Mouse (Mus musculus): ENCODE measurements around the gene Capns2. TPM values are rescaled to one million over a fixed set of nuclear protein-coding genes. Genes with fewer than 3 reads are reported as not detected.

The Capns2 gene
- total and polyA plus RNA-seq, 2 experiments from 2014 or later: 0.26 to 3.9 TPM

DNA sequence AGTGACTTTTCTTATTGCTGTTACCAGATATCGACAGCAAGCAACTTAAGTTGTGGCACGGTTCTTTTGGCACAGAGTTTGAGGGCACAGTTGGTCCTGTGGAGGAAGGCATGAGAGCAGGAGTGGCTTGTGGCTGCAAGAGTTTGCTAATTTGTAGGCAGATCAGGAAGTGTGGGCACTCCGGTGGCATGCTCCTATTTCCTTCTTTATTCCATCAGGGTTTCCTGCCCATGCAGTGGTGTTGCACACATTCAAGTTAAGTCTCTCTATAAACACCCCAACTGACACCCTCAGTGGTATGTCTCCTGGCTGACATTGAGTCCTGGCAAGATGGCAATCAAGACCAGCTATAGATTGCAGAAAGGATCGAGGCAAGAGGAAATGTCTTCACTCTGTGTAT, 47.9 kb downstream of the Capns2 start:
- no peak for ATAC-seq (ENCODE audit: low FRiP score)
- Histone ChIP-seq H3K4me1 (ENCODE audit: insufficient read depth, low read length) (no peaks in the 10 kb centered on the region), H3K27me3 (ENCODE audit: insufficient read depth, low read length) (no peaks in the 10 kb centered on the region), H3K9me3 (ENCODE audit: low read length) (no peaks in the 10 kb centered on the region), H3K36me3 (ENCODE audit: insufficient read depth, low read length) (no peaks in the 10 kb centered on the region), H3K4me2 (ENCODE audit: low read depth, low read length, poor library complexity, severe bottlenecking) (no peak overlapping the region), H3K9ac (replicated peaks; ENCODE audit: low read length, poor library complexity, severe bottlenecking) (no peak overlapping the region), H3K4me3 (ENCODE audit: low read depth, low read length) (no peak overlapping the region), H3K27ac (ENCODE audit: low read depth, low read length) (no peak overlapping the region)
- WGBS: 86% methylated on average over 4 of the region's 4 CpGs
- no peak for DNase-seq (ENCODE audit: low spot score)
- no peak for TF ChIP-seq CTCF (IDR thresholded peaks at IDR 0.05)

DNA sequence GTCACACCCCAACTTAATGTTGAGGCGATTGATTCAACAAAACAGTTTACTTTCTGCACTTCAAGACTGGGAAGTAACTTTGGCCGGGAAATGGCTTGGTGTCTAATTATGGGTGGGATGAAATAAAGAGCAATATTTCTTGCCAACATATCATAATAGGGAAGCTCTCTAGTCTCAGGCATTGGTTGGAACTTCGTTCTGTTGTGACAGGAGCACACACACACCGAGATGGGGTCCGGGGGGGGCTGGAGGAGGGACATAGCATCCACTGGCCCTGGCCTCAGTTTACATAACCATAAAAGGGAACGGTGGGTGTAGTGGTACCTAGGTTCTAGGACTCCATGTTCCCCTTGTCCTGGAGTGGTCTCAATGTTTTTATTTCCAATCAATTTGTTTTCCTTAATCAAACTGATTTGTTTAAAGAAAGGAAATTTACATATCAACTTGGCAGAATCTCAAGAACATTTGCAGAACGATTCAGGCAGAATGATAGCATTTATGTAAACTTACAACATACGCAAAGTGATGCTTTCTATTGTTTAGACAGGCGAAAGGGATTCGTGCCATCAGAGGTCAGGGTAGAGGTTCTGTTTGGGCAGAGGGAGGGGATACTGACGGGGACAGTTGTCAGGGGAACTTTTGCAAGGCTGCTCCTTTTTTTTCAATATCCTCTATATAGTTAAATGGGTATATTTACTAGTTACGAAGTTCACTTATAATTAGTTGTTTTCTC, 49.6 kb downstream of the Capns2 start:
- no peaks in the 10 kb centered on the region for H3K4me1 ChIP-seq (ENCODE audit: insufficient read depth, low read length)
- H3K4me3 ChIP-seq (ENCODE audit: low read depth, low read length): no peak overlapping the region
- H3K27me3 ChIP-seq (ENCODE audit: insufficient read depth, low read length): no peaks in the 10 kb centered on the region
- WGBS: 83% methylated on average over 12 of the region's 12 CpGs
- no peak overlapping the region for H3K27ac ChIP-seq (ENCODE audit: low read depth, low read length)
- TF ChIP-seq CTCF (IDR thresholded peaks at IDR 0.05): no peak
- no peaks in the 10 kb centered on the region for H3K36me3 ChIP-seq (ENCODE audit: insufficient read depth, low read length)
- no peak for DNase-seq (ENCODE audit: low spot score)
- no peak for ATAC-seq (ENCODE audit: low FRiP score)
- no peak overlapping the region for H3K4me2 ChIP-seq (ENCODE audit: low read depth, low read length, poor library complexity, severe bottlenecking)
- H3K9me3 ChIP-seq (ENCODE audit: low read length): no peaks in the 10 kb centered on the region
- H3K9ac ChIP-seq (replicated peaks; ENCODE audit: low read length, poor library complexity, severe bottlenecking): no peak overlapping the region

Small RNA genes lying within 50 kb of the gene (microRNA-seq; reads per million reads assigned to microRNA genes)
- gene Gm22151 (ENCODE audit: borderline number of aligned reads): not detected

Other genes starting within 250 kb of the Capns2 start
- 4.4 and 6.6 TPM in 2 replicates for gene Irx6, start 227.1 kb upstream of the Capns2 start, total RNA-seq (2014; rRNA removed)
- gene Irx6, start 227.1 kb upstream of the Capns2 start, polyA plus RNA-seq (2015; fragmentation: Nextera tagmentation; extraction: Ambion mirVana): 4.0 and 5.4 TPM in 2 replicates
- gene Mmp2, start 74.1 kb upstream of the Capns2 start, total RNA-seq (2014; rRNA removed): 16.1 and 19.2 TPM in 2 replicates
- gene Mmp2, start 74.1 kb upstream of the Capns2 start, polyA plus RNA-seq (2015; fragmentation: Nextera tagmentation; extraction: Ambion mirVana): 14.8 and 16.5 TPM in 2 replicates
- gene Lpcat2, start 46.1 kb upstream of the Capns2 start, total RNA-seq (2014; rRNA removed): 5.0 and 6.2 TPM in 2 replicates
- gene Lpcat2, start 46.1 kb upstream of the Capns2 start, polyA plus RNA-seq (2015; fragmentation: Nextera tagmentation; extraction: Ambion mirVana): 8.9 and 11.2 TPM in 2 replicates
- 3.4 and 7.6 TPM in 2 replicates for gene Slc6a2, start 58.7 kb downstream of the Capns2 start, total RNA-seq (2014; rRNA removed)
- 0.14 and 0.23 TPM in 2 replicates for gene Slc6a2, start 58.7 kb downstream of the Capns2 start, polyA plus RNA-seq (2015; fragmentation: Nextera tagmentation; extraction: Ambion mirVana)
- gene Ces1a, start 146.8 kb downstream of the Capns2 start, total RNA-seq (2014; rRNA removed): not detected in 2 replicates
- gene Ces1a, start 146.8 kb downstream of the Capns2 start, polyA plus RNA-seq (2015; fragmentation: Nextera tagmentation; extraction: Ambion mirVana): 0.09 TPM in 1 of 2 replicates, not detected in the other
- gene Ces1b, start 178.6 kb downstream of the Capns2 start, total RNA-seq (2014; rRNA removed): not detected in 2 replicates
- gene Ces1b, start 178.6 kb downstream of the Capns2 start, polyA plus RNA-seq (2015; fragmentation: Nextera tagmentation; extraction: Ambion mirVana): not detected in 2 replicates
- gene Ces1c, start 229.9 kb downstream of the Capns2 start, total RNA-seq (2014; rRNA removed): not detected in 2 replicates
- not detected in 2 replicates for gene Ces1c, start 229.9 kb downstream of the Capns2 start, polyA plus RNA-seq (2015; fragmentation: Nextera tagmentation; extraction: Ambion mirVana)

All from midbrain, postnatal 0 days (tissue).